Mouse (Mus musculus): Measurements from ENCODE around the gene Dnajb3. TPM values are rescaled to one million over a fixed set of nuclear protein-coding genes. Genes with fewer than 3 reads are reported as not detected.
"Not testable (repeated sequence)": the region's sequence is repeated elsewhere in the genome, so short reads cannot be mapped to it uniquely, and the experiment has no call there.

Dnajb3 gene
- polyA plus RNA-seq, 1 experiment = 9.8 TPM

GRCm38 (mm10) chr1:88230981-88231802, 25.6 kb upstream of the Dnajb3 start:
- TF ChIP-seq CTCF (IDR thresholded peaks at IDR 0.05; ENCODE audit: borderline replicate concordance, extremely low read depth, insufficient read depth, insufficient read length) = no peak
- no peak for TF ChIP-seq POLR2A (IDR thresholded peaks at IDR 0.05; ENCODE audit: borderline replicate concordance, extremely low read depth, insufficient read depth, insufficient read length, poor library complexity, severe bottlenecking)
- no peak for DNase-seq (ENCODE audit: low read depth)

- DNase-seq (ENCODE audit: low read depth) = no peak
- TF ChIP-seq POLR2A (IDR thresholded peaks at IDR 0.05; ENCODE audit: borderline replicate concordance, extremely low read depth, insufficient read depth, insufficient read length, poor library complexity, severe bottlenecking) = no peak
- no peak for TF ChIP-seq CTCF (IDR thresholded peaks at IDR 0.05; ENCODE audit: borderline replicate concordance, extremely low read depth, insufficient read depth, insufficient read length)
Measured at GRCm38 (mm10) chr1:88230421-88230820, 24.8 kb upstream of the Dnajb3 start.

GRCm38 (mm10) chr1:88229986-88230385, 24.4 kb upstream of the Dnajb3 start:
- no peak for TF ChIP-seq POLR2A (IDR thresholded peaks at IDR 0.05; ENCODE audit: borderline replicate concordance, extremely low read depth, insufficient read depth, insufficient read length, poor library complexity, severe bottlenecking)
- DNase-seq (ENCODE audit: low read depth) = no peak

GRCm38 (mm10) chr1:88229566-88229965, 24.0 kb upstream of the Dnajb3 start:
- no peak for DNase-seq (ENCODE audit: low read depth)
- TF ChIP-seq POLR2A (IDR thresholded peaks at IDR 0.05; ENCODE audit: borderline replicate concordance, extremely low read depth, insufficient read depth, insufficient read length, poor library complexity, severe bottlenecking) (no peak), CTCF (IDR thresholded peaks at IDR 0.05; ENCODE audit: borderline replicate concordance, extremely low read depth, insufficient read depth, insufficient read length) (no peak)

- TF ChIP-seq CTCF (IDR thresholded peaks at IDR 0.05; ENCODE audit: borderline replicate concordance, extremely low read depth, insufficient read depth, insufficient read length) (no peak), POLR2A (IDR thresholded peaks at IDR 0.05; ENCODE audit: borderline replicate concordance, extremely low read depth, insufficient read depth, insufficient read length, poor library complexity, severe bottlenecking) (no peak)
- DNase-seq (ENCODE audit: low read depth) = no peak
Measured at GRCm38 (mm10) chr1:88228121-88228520, 22.5 kb upstream of the Dnajb3 start.

- DNase-seq (ENCODE audit: low read depth) = no peak
- TF ChIP-seq POLR2A (IDR thresholded peaks at IDR 0.05; ENCODE audit: borderline replicate concordance, extremely low read depth, insufficient read depth, insufficient read length, poor library complexity, severe bottlenecking) = no peak
- no peak for TF ChIP-seq CTCF (IDR thresholded peaks at IDR 0.05; ENCODE audit: borderline replicate concordance, extremely low read depth, insufficient read depth, insufficient read length)
Measured at GRCm38 (mm10) chr1:88227482-88227881, 21.9 kb upstream of the Dnajb3 start.

GRCm38 (mm10) chr1:88226670-88227379, 21.2 kb upstream of the Dnajb3 start, which contains the start of gene Mroh2a:
Gene Mroh2a, plus strand, starts transcription at chr1:88226986.
- TF ChIP-seq POLR2A (IDR thresholded peaks at IDR 0.05; ENCODE audit: borderline replicate concordance, extremely low read depth, insufficient read depth, insufficient read length, poor library complexity, severe bottlenecking) = no peak
- TF ChIP-seq CTCF (IDR thresholded peaks at IDR 0.05; ENCODE audit: borderline replicate concordance, extremely low read depth, insufficient read depth, insufficient read length) = no peak
- DNase-seq (ENCODE audit: low read depth) = no peak

GRCm38 (mm10) chr1:88225741-88226140, 20.2 kb upstream of the Dnajb3 start:
- TF ChIP-seq POLR2A (IDR thresholded peaks at IDR 0.05; ENCODE audit: borderline replicate concordance, extremely low read depth, insufficient read depth, insufficient read length, poor library complexity, severe bottlenecking) = no peak
- no peak for TF ChIP-seq CTCF (IDR thresholded peaks at IDR 0.05; ENCODE audit: borderline replicate concordance, extremely low read depth, insufficient read depth, insufficient read length)

GRCm38 (mm10) chr1:88225301-88225700, 19.7 kb upstream of the Dnajb3 start:
- DNase-seq (ENCODE audit: low read depth) = not testable (repeated sequence)

More at GRCm38 (mm10) chr1:88225741-88226140, 20.2 kb upstream of the Dnajb3 start:
- no peak for DNase-seq (ENCODE audit: low read depth)

- TF ChIP-seq POLR2A (IDR thresholded peaks at IDR 0.05; ENCODE audit: borderline replicate concordance, extremely low read depth, insufficient read depth, insufficient read length, poor library complexity, severe bottlenecking) (no peak), CTCF (IDR thresholded peaks at IDR 0.05; ENCODE audit: borderline replicate concordance, extremely low read depth, insufficient read depth, insufficient read length) (no peak)
- no peak for DNase-seq (ENCODE audit: low read depth)
Measured at GRCm38 (mm10) chr1:88224029-88224776, 18.6 kb upstream of the Dnajb3 start.

- no peak for TF ChIP-seq POLR2A (IDR thresholded peaks at IDR 0.05; ENCODE audit: borderline replicate concordance, extremely low read depth, insufficient read depth, insufficient read length, poor library complexity, severe bottlenecking)
- no peak for DNase-seq (ENCODE audit: low read depth)
Measured at GRCm38 (mm10) chr1:88223591-88223990, 18.0 kb upstream of the Dnajb3 start.

GRCm38 (mm10) chr1:88223011-88223515, 17.5 kb upstream of the Dnajb3 start:
- DNase-seq (ENCODE audit: low read depth) = not testable (repeated sequence)

Data from brain, embryonic 14.5 days (tissue).